Mouse (Mus musculus): Measurements from ENCODE around the gene Mdm2. TPM values are rescaled to one million over a fixed set of nuclear protein-coding genes. Genes with fewer than 3 reads are reported as not detected.

Gene Mdm2
- total RNA-seq, 2 experiments from 2014 or later: 54.9 to 56.8 TPM

- DNase-seq: no peak
Measured at GRCm38 (mm10) chr10:117696827-117697560, 13.6 kb downstream of the Mdm2 start.

- no peak for DNase-seq
Measured at GRCm38 (mm10) chr10:117696021-117696826, 14.3 kb downstream of the Mdm2 start.

GRCm38 (mm10) chr10:117695605-117696004 is 15.0 kb downstream of the Mdm2 start:
- no peak for DNase-seq

DNA sequence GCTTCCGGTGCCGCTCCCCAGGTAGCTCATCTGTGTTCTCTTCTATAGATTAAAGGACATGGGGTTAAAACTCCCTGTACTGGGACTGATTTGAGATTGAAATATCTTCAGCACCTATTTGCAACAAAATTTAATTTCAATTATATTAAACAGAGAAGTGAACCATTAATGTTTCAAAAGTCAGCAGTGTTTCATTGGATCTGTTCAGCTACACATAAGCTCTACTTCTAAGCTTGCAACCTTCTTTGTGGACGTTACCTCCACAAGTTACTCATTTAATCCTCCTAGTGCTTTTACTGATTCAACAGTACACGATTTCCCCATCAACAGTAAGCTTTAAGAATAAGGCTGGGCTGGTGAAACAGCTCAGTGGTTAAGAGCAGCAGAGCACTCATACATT is 15.5 kb downstream of the Mdm2 start:
- DNase-seq: no peak

- DNase-seq: no peak
Measured at GRCm38 (mm10) chr10:117694255-117694953, 16.2 kb downstream of the Mdm2 start.

GRCm38 (mm10) chr10:117692953-117693352 is 17.6 kb downstream of the Mdm2 start:
- DNase-seq: no peak

- no peak for DNase-seq
Measured at GRCm38 (mm10) chr10:117692173-117692572, 18.4 kb downstream of the Mdm2 start.

DNA sequence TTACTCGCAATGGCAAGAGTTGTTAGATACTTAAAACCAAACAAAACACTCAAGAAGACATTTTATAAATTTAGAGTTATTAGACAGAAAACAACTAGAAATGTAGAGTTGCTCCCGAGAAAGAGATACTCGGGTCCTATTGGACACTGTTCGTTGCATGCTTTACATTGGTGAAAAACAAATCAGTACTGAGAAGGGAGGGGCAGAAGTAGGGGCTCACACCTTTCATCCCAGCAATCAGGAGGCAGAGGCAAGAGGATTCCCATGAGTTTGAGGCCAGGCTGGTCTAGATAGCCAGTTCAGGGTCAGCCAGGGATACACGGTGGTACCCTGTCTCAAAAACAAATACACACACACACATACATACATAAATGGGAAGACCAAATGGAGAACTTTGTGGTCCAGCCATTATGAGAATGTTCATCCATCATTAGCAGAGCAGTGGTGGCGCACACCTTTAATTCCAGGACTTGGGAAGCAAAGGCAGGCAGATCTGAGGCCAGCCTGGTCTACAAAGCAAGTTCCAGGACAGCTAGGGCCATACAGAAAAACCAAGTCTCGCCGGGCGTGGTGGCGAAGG is 19.1 kb downstream of the Mdm2 start:
- no peak for DNase-seq

DNA sequence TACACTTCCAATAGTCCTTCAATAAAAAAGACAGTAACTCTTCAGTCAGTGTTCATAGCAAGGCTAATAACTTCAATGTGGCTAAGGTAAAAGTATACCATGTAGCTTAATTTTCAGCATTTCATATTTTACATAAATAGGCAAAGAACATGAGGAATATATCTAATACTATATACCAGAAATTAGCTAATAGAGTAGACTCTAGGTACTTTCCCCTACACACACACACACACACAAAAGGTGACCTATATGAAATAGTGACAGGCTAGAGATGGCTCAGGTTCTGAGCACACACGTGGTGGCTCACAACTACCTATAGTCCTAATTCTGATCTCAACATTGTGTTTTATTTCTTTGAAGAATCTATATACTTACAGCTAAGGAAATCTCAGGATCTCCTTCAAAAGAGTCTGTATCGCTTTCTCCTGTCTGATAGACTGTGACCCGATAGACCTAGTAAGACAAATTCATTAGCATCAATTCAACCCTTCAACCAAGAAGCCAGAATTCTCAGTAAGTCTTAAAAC is 19.7 kb downstream of the Mdm2 start:
- DNase-seq: no peak

- DNase-seq: no peak
Measured at GRCm38 (mm10) chr10:117690101-117690352, 20.5 kb downstream of the Mdm2 start.

DNA sequence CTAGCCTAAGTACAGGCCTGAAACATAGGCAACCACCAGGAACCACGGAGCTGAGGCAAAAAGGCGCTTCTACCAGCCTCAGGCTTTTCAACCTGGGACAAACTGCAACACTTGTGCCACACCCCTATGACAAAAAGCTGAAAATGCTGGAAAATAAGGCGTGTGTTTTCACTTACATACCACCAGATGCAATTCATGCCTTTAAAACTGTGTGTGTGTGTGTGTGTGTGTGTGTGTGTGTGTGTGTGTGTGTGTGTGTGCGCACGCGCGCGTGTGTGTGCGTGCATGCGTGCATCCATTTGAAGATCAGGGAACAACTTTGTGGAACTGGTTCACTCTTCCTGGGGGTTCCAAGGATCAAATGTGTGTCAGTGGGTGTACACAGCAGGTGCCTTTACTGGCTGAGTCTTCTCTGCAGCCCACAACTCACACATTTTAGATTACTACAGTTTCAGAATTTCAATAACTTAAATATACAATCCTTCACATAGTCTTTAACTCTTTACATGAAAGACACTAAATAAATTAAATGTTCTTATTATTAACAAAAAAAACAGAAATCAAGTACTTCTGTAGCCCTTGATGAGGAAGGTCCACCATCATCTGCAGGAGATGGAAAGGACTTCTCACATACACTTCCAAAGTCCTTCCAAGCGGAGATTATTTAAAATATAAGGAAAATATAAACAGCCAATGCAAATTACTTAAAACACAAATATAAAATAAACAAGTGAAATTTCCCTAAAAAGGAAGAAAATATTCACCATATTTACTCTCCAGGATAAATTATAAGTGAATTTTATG is 21.1 kb downstream of the Mdm2 start:
- no peak for DNase-seq

DNA sequence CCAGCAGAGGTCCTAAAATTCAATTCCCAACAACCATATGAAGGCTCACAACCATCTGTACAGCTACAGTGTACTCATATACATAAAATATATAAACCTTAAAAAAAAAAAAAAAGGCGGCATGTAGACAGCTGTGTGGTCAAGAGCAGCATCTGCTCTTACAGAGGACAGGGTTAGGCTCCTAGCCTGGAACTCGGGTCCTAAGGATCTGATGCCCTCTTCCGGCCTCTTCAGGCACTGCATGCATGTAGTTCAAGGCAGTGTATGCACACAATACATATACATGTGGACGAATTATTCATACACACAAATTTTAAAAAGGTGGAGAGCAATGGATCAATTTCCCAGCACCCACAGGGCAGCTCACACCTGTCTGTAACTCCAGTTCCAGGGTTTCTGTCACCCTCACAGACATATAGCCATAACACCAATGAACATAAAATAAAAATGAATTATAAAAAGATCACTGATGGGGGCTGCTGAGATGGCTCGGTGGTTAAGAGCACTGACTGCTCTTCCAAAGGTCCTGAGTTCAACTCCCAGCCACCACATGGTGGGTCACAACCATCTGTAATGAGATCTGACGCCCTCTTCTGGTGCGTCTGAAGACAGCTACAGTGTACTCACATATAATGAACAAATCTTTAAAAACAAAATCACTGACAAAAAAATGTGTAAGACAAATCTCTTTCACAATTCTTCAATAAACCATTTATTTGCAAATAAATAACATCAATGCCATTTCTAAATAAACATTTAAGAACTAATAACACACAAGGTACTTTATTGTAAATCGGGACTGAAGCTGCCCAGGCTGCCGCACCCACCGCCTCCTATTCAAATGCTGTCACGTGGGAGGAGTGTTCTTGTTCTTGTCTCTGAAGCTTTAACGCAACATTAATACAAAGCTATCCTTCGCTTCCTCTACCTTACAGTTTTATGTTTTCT is 22.1 kb downstream of the Mdm2 start:
- DNase-seq: peak in 1 of 2 experiments; percentile 52

DNA sequence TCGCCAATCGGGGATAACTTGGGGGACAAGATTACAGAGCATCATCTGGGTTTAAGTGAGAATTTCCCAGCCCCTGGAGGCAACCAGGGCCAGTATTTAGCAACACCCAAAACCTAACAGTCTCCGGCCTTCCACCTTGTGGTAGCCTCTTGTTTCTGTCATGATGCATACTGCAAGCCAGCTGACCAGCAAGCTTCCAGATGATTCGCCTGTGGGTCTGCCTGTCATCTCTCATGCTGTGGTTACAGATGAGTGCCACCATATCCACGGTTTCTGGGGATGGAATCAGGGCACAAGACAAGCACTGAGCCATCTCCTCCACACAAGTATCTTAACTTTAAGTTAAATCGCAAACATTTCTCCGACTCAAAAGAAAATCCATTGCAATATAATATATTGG is 23.0 kb downstream of the Mdm2 start:
- DNase-seq: no peak

DNA sequence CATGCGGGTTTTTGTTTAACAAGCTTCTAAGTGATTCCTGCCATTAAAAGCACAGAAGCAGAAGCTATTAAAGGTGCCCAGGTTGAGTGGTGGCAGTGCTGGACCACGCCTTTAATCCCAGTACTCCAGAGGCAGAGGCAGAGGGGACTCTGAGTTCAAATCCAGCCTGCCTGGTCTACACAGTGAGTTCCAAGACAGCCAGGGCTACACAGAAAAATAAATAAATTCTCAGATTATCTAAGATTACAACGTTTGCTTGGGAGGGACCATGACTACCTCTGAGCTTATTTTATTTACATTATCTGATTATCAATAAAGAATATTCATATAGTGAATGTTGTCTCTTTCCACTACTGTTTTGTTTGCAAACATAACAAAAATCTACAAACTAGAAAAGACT is 23.5 kb downstream of the Mdm2 start:
- DNase-seq: no peak

DNA sequence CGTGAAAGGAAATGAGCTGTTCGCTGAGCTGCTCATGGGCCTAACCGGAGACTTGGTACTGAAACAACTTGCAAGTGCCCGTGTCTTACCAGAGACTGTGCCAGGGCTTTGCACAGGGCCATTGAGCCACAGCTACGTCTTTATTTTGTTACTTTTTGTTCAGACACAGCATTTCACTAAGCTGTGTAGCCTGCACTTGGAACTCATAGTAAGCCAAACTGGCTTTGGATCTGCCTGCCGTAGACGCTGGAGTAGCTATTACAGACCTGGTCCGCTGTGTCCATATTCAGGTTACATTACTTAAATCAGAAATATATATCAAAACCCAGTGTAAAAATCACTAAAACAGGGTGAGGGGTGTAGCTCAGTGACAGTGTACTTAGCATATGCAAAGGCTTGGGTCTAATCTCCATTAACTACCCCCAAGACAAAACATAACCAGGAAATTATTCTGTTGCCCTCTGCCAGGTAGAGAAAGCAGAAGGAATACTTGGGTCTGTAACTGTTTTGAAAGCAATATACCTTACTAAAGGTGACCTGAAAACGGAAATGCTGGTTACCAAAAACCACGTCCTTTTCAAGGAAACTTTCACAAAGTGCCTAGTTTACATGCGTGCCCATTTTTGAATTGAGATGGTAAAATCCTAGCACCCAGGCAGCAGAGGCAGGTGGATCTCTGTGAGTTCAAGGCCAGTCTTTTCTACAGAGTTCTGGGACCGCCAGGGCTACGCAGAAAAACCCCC is 24.5 kb downstream of the Mdm2 start:
- DNase-seq: no peak

- DNase-seq: no peak
Measured at GRCm38 (mm10) chr10:117685171-117685848, 25.2 kb downstream of the Mdm2 start.

- DNase-seq: no peak
Measured at GRCm38 (mm10) chr10:117684298-117685170, 26.0 kb downstream of the Mdm2 start.

GRCm38 (mm10) chr10:117683734-117684037 is 26.9 kb downstream of the Mdm2 start:
- no peak for DNase-seq
